Mouse (Mus musculus) embryonic facial prominence, embryonic 15.5 days (tissue): Measurements from ENCODE around the gene Amdhd1. TPM values are rescaled to one million over a fixed set of nuclear protein-coding genes. Genes with fewer than 3 reads are reported as not detected.

Source experiments
- ATAC-seq: fragments of 200-750 bp; cut with Nextera tagmentation; 2 replicates; pipeline ENCODE4 v1.8.0; 2017; ENCODE audit warnings: low read depth, moderate TSS enrichment; ENCODE audit not compliant: insufficient number of reproducible peaks, low FRiP score, low TSS enrichment
- H3K27ac ChIP-seq: fragments of 300-500 bp; sonication (generic); replicated peaks from 2 replicates; pipeline ENCODE4 v1.5.1; 2015; ENCODE audit warnings: mild to moderate bottlenecking, inconsistent platforms
- H3K27me3 ChIP-seq: fragments of 300-500 bp; sonication (generic); 2 replicates; pipeline ENCODE4 v1.6.1; 2015; ENCODE audit warnings: inconsistent platforms
- H3K36me3 ChIP-seq: fragments of 300-500 bp; sonication (generic); 2 replicates; pipeline ENCODE4 v1.6.1; 2015; ENCODE audit warnings: mild to moderate bottlenecking, inconsistent platforms
- H3K4me1 ChIP-seq: fragments of 300-500 bp; sonication (generic); 2 replicates; pipeline ENCODE4 v1.6.1; 2015; ENCODE audit warnings: inconsistent platforms
- H3K4me2 ChIP-seq: fragments of 300-500 bp; sonication (generic); replicated peaks from 2 replicates; pipeline ENCODE4 v1.6.1; 2015; ENCODE audit warnings: mild to moderate bottlenecking, inconsistent platforms
- H3K4me3 ChIP-seq: fragments of 300-500 bp; sonication (generic); replicated peaks from 2 replicates; pipeline ENCODE4 v1.5.1; 2015; ENCODE audit warnings: mild to moderate bottlenecking, inconsistent platforms
- H3K9ac ChIP-seq: fragments of 300-500 bp; sonication (generic); 2 replicates; pipeline ENCODE4 v1.6.1; 2015; ENCODE audit warnings: inconsistent platforms
- H3K9me3 ChIP-seq: fragments of 300-500 bp; sonication (generic); replicated peaks from 2 replicates; pipeline ENCODE4 v1.6.1; 2016; ENCODE audit warnings: inconsistent platforms
- WGBS: fragments of 180-500 bp; shearing (Covaris S2); methylation state at CpG from one replicate; pipeline ENCODE4 v1.1.7; 2015; 5-methylcytosine and 5-hydroxymethylcytosine counted together
- polyA plus RNA-seq: library from polyadenylated mRNA; unstranded; fragments of >200 nt; fragmentation: Nextera tagmentation; extraction: Ambion mirVana; gene quantifications from 2 replicates; pipeline ENCODE4 v1.2.1, GENCODE M21; 2015

The Amdhd1 gene
- polyA plus RNA-seq, 1 experiment from 2014 or later, result 0.29 TPM

GRCm38 (mm10) chr10:93538287-93538686, 1.5 kb downstream of the Amdhd1 start:
- no peak overlapping the region for H3K4me2 ChIP-seq
- 94% methylated on average over 2 of the region's 2 CpGs for WGBS
- H3K4me1 ChIP-seq, result peaks cover 14% of the 10 kb centered on the region
- H3K9me3 ChIP-seq, result no peaks in the 10 kb centered on the region
- no peak overlapping the region for H3K27ac ChIP-seq
- no peak overlapping the region for H3K9ac ChIP-seq
- no peak overlapping the region for H3K4me3 ChIP-seq
- H3K27me3 ChIP-seq, result peaks cover 14% of the 10 kb centered on the region; the same call in 1 of the 2 replicates
- no peaks in the 10 kb centered on the region for H3K36me3 ChIP-seq
- ATAC-seq, result no peak

DNA sequence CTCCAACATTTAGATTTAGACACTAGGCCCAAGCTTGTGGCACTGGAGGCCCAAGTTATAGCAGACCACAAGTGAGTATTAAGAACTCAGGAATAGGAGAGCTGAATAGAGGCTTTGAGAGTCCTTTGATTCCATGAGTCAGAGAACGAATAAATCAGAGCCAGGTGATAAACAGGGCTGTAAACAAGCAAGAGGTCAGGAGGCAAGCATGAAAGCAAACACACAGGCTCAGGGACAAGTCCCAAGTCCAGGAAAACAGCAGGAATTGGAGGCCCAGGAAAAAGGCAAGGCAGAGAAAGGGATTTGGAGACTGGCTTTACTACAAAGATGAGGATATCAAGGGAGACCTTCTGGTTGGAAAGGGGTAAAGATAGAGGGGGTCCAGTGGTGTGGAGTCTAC, 14.5 kb downstream of the Amdhd1 start:
- no peak overlapping the region for H3K9ac ChIP-seq
- ATAC-seq, result no peak
- no peak overlapping the region for H3K27ac ChIP-seq
- H3K36me3 ChIP-seq, result no peaks in the 10 kb centered on the region
- no peaks in the 10 kb centered on the region for H3K27me3 ChIP-seq
- H3K4me2 ChIP-seq, result no peak overlapping the region
- no peak overlapping the region for H3K4me3 ChIP-seq
- 70% methylated on average over 1 of the region's 1 CpGs for WGBS
- H3K9me3 ChIP-seq, result no peaks in the 10 kb centered on the region
- no peaks in the 10 kb centered on the region for H3K4me1 ChIP-seq

DNA sequence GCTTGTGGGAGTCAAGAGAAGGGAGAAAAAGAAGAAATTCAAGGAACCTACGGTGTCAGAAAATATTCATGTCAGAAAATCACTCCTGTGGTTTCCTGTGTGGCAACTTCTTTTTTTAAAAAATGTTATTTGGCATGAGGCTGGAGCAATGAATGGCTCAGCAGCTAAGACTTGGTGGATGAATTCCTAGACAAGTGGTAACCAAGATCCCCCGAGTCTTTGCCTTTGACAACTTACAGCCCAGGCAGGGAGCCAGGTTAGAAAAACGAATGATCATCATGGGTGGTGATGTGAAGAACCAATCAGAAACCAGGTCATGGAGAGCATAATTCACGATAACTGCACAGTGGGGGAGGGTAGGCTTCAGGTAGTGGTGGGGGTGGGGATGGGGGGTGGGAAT, 18.8 kb downstream of the Amdhd1 start:
- Histone ChIP-seq H3K4me2 (no peak overlapping the region), H3K27me3 (no peaks in the 10 kb centered on the region), H3K4me1 (no peaks in the 10 kb centered on the region), H3K9me3 (no peaks in the 10 kb centered on the region), H3K36me3 (no peaks in the 10 kb centered on the region), H3K4me3 (no peak overlapping the region), H3K9ac (no peak overlapping the region), H3K27ac (no peak overlapping the region)
- no peak for ATAC-seq
- 59% methylated on average over 4 of the region's 4 CpGs for WGBS

DNA sequence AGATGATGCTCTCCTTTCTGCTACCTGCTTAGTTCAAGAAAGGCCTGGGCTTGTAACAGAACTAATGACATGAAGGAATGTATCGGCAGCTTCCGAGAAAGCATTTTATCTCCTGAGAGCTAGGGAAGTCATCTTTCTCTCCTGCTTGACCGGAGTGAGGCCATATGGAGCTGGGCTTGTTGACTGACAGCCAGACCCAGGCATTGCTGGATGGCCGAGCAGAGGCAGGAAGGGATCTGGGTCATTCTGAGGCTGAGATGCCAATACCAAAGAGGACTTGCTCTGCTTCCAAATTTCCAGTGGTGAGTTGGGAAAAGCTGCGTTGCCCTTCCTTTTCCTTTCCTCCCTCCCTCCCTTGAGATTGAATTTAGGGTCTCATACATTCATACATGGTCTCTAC, 20.1 kb downstream of the Amdhd1 start:
- Histone ChIP-seq H3K27me3 (no peaks in the 10 kb centered on the region), H3K27ac (no peak overlapping the region), H3K4me2 (no peak overlapping the region), H3K4me3 (no peak overlapping the region), H3K9me3 (no peaks in the 10 kb centered on the region), H3K4me1 (no peaks in the 10 kb centered on the region), H3K9ac (no peak overlapping the region), H3K36me3 (no peaks in the 10 kb centered on the region)
- 76% methylated on average over 5 of the region's 5 CpGs for WGBS
- no peak for ATAC-seq

DNA sequence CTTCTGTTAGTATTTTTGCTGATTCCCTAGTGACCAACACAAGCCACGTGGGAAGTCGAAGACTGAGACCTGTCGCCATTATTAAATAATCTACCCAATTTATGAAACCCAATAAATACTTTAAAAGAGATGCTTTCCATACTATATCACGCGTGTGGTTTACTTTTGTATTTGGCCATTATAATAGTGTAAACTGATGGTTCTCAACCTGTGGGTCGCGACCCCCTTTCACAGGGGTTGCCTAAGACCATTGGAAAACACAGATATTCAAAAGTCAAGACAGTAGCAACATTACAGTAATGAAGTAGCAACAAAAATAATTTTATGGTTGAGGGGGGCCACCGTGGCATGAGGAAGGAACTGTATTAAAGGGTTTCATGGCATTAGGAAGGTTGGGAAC, 20.7 kb downstream of the Amdhd1 start:
- Histone ChIP-seq H3K27me3 (no peaks in the 10 kb centered on the region), H3K4me2 (no peak overlapping the region), H3K27ac (no peak overlapping the region), H3K9me3 (no peaks in the 10 kb centered on the region), H3K4me1 (no peaks in the 10 kb centered on the region), H3K4me3 (no peak overlapping the region), H3K9ac (no peak overlapping the region), H3K36me3 (no peaks in the 10 kb centered on the region)
- WGBS, result 87% methylated on average over 8 of the region's 8 CpGs
- ATAC-seq, result no peak

DNA sequence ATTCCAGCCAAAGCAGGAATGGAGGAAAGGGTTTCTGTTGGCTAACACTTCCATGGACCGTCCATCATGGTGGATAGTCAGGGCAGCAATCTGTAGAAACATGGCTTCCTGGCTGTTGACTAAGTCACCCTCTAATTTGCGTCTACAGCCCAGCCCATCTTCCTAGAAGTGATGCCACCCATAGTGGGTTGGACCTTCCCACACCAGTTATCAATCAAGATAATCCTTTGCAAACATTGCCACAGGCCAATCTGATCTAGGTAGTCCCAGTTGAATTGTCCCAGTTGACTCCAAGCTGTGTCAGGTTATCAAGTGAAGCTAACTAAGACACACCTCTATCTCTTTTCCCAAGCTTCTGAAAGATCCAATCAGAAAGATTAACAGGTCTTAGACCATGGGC, 21.2 kb downstream of the Amdhd1 start:
- H3K27ac ChIP-seq, result no peak overlapping the region
- H3K9me3 ChIP-seq, result no peaks in the 10 kb centered on the region
- ATAC-seq, result no peak
- H3K9ac ChIP-seq, result no peak overlapping the region
- H3K4me1 ChIP-seq, result no peaks in the 10 kb centered on the region
- H3K4me2 ChIP-seq, result no peak overlapping the region
- WGBS, result 92% methylated on average over 2 of the region's 2 CpGs
- H3K4me3 ChIP-seq, result no peak overlapping the region
- H3K27me3 ChIP-seq, result no peaks in the 10 kb centered on the region
- no peaks in the 10 kb centered on the region for H3K36me3 ChIP-seq

GRCm38 (mm10) chr10:93518186-93518585, 21.6 kb downstream of the Amdhd1 start:
- 78% methylated on average over 4 of the region's 4 CpGs for WGBS
- no peak overlapping the region for H3K4me2 ChIP-seq
- no peaks in the 10 kb centered on the region for H3K4me1 ChIP-seq
- no peaks in the 10 kb centered on the region for H3K36me3 ChIP-seq
- ATAC-seq, result no peak
- no peaks in the 10 kb centered on the region for H3K27me3 ChIP-seq
- H3K27ac ChIP-seq, result no peak overlapping the region
- H3K9me3 ChIP-seq, result no peaks in the 10 kb centered on the region
- H3K9ac ChIP-seq, result no peak overlapping the region
- no peak overlapping the region for H3K4me3 ChIP-seq

DNA sequence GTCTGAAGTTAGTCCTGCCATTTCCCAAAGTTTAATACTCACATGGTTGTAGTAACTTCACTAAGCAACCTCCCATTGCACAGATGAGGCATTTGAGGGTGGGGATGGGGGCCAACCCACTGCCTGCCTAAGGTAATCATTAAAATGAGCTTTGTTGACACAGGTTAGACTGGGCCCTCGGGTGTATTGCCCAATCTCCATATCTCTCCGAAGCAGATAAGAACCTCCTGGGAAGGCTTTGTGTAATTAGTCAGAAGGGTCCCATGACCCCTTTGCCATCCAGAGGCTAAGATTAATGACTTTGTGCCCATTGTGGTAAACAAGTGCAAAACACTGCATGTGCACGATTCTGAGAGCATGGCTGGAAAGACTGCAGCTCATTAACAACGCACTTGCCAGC, 22.1 kb downstream of the Amdhd1 start:
- ATAC-seq, result no peak
- H3K36me3 ChIP-seq, result no peaks in the 10 kb centered on the region
- WGBS, result 68% methylated on average over 4 of the region's 4 CpGs
- H3K27me3 ChIP-seq, result no peaks in the 10 kb centered on the region
- no peak overlapping the region for H3K4me3 ChIP-seq
- no peak overlapping the region for H3K9ac ChIP-seq
- H3K27ac ChIP-seq, result no peak overlapping the region
- H3K9me3 ChIP-seq, result no peaks in the 10 kb centered on the region
- H3K4me2 ChIP-seq, result no peak overlapping the region
- no peaks in the 10 kb centered on the region for H3K4me1 ChIP-seq

GRCm38 (mm10) chr10:93515927-93516326, 23.9 kb downstream of the Amdhd1 start:
- Histone ChIP-seq H3K4me1 (no peaks in the 10 kb centered on the region), H3K9me3 (no peaks in the 10 kb centered on the region), H3K4me3 (no peak overlapping the region), H3K27ac (no peak overlapping the region), H3K27me3 (no peaks in the 10 kb centered on the region), H3K9ac (no peak overlapping the region), H3K4me2 (no peak overlapping the region), H3K36me3 (no peaks in the 10 kb centered on the region)
- ATAC-seq, result no peak
- 83% methylated on average over 12 of the region's 12 CpGs for WGBS

GRCm38 (mm10) chr10:93515419-93515818, 24.4 kb downstream of the Amdhd1 start:
- no peak for ATAC-seq
- Histone ChIP-seq H3K4me2 (no peak overlapping the region), H3K9ac (no peak overlapping the region), H3K36me3 (no peaks in the 10 kb centered on the region), H3K27me3 (no peaks in the 10 kb centered on the region), H3K4me1 (no peaks in the 10 kb centered on the region), H3K27ac (no peak overlapping the region), H3K9me3 (no peaks in the 10 kb centered on the region), H3K4me3 (no peak overlapping the region)
- WGBS, result 24% methylated on average over 1 of the region's 1 CpGs

GRCm38 (mm10) chr10:93509532-93510153, 30.2 kb downstream of the Amdhd1 start:
- H3K4me2 ChIP-seq, result no peak overlapping the region
- H3K36me3 ChIP-seq, result no peaks in the 10 kb centered on the region
- H3K4me3 ChIP-seq, result no peak overlapping the region
- H3K4me1 ChIP-seq, result 0 out of 2 replicates have a peak, but pooled peaks cover 6% of the 10 kb centered on the region
- no peaks in the 10 kb centered on the region for H3K9me3 ChIP-seq
- H3K27ac ChIP-seq, result no peak overlapping the region
- no peaks in the 10 kb centered on the region for H3K27me3 ChIP-seq
- WGBS, result 67% methylated on average over 15 of the region's 15 CpGs
- no peak; the same call in 1 of the 2 replicates for ATAC-seq
- H3K9ac ChIP-seq, result no peak overlapping the region

DNA sequence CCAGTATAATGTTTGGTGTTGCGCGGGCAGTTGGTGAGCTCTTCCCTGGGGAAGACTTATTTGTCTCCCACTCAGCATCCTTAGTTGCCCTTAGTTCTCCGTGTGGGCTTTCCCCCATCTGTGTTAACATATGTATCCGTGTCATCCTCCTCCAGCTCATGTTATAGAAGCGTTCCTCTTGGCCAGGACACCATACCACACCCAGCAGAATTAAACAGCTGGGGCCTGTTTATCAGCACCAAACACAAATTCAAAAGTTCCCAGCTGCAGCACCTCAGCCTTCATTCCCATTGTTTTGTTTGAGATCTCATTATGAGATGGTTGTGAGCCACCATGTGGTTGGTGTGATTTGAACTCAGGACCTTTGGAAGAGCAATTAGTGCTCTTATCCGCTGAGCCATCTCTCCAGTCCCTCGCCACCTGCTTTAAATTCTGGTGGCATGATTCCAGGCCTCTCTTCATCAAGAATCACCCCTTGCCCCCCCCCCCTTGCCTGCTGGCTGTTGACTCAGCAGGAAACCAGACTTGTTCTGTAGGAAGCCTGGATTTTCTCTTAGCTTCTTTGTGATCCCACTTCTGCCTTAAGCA, 31.4 kb downstream of the Amdhd1 start:
- H3K4me1 ChIP-seq, result 0 out of 2 replicates have a peak, but pooled peaks cover 6% of the 10 kb centered on the region
- ATAC-seq, result no peak
- H3K9ac ChIP-seq, result no peak overlapping the region
- no peaks in the 10 kb centered on the region for H3K27me3 ChIP-seq
- no peak overlapping the region for H3K4me2 ChIP-seq
- H3K9me3 ChIP-seq, result no peaks in the 10 kb centered on the region
- 59% methylated on average over 7 of the region's 7 CpGs for WGBS
- no peak overlapping the region for H3K4me3 ChIP-seq
- H3K27ac ChIP-seq, result no peak overlapping the region
- H3K36me3 ChIP-seq, result no peaks in the 10 kb centered on the region
